In genomic region chr3:109027515-109027987, GRCm38 (mm10) we compare ENCODE assay signal across 8 mouse cellular contexts. TPM values are rescaled to one million over a fixed set of nuclear protein-coding genes. Genes with fewer than 3 reads are reported as not detected.
DNase-seq lines count a peak whose midpoint lies in the region; ATAC-seq lines count a peak whose summit lies in the region.

Fam102b (minus strand) TSS chr3:109027607.

- H3K27ac ChIP-seq in intestine, embryonic 15.5 days, result peak within 1 kb of the TSS; percentile 90
- H3K27ac ChIP-seq in midbrain, embryonic 11.5 days (ENCODE audit: low read depth, low read length), result peak within 1 kb of the TSS; percentile 51; the same call in 1 of the 2 replicates

- intact Hi-C loops in gastrocnemius, postnatal 36 days (cut with DNase I), result loop anchor here (2.0 kb wide), 1 partner anchor 35 kb away; no protein-coding TSS in a partner anchor
- intact Hi-C loops in left cerebral cortex, postnatal 4 days (cut with DNase I), result no loop called here

- no peaks in the 10 kb centered on the region for H3K27me3 ChIP-seq in intestine, embryonic 15.5 days (replicated peaks)
- no peaks in the 10 kb centered on the region for H3K27me3 ChIP-seq in midbrain, embryonic 11.5 days (ENCODE audit: control insufficient read depth, insufficient read depth, low read length)

- no peaks in the 10 kb centered on the region for H3K9me3 ChIP-seq in intestine, embryonic 15.5 days
- no peaks in the 10 kb centered on the region for H3K9me3 ChIP-seq in midbrain, embryonic 11.5 days (ENCODE audit: control insufficient read depth, low read length)

- peak within 1 kb of the TSS; percentile 76 for H3K4me3 ChIP-seq in intestine, embryonic 15.5 days (replicated peaks)
- peak within 1 kb of the TSS; percentile 78 for H3K4me3 ChIP-seq in midbrain, embryonic 11.5 days (ENCODE audit: low read depth, low read length)

- H3K9ac ChIP-seq in intestine, embryonic 15.5 days, result peak within 1 kb of the TSS; percentile 81
- H3K9ac ChIP-seq in midbrain, embryonic 11.5 days (ENCODE audit: low read length), result peak within 1 kb of the TSS; percentile 88

- ATAC-seq in intestine, embryonic 15.5 days, result peak; percentile 89
- ATAC-seq in midbrain, embryonic 11.5 days (ENCODE audit: low FRiP score), result peak; percentile 86

- peak; percentile 96 for DNase-seq in adrenal gland, postnatal 10 days
- DNase-seq in embryo, embryonic 11.5 days (ENCODE audit: low read depth, low spot score), result peak; percentile 79
- peak; percentile 85 to 87 for DNase-seq in gastrocnemius, postnatal 36 days
- peak; percentile 85 for DNase-seq in left cerebral cortex, postnatal 4 days
- peak; percentile 99 for DNase-seq in midbrain, embryonic 11.5 days (ENCODE audit: low spot score, missing footprints)
- peak; percentile 90 for DNase-seq in right cerebral cortex, postnatal 4 days
- DNase-seq in yolk sac, embryonic 10.5 days (ENCODE audit: low spot score), result peak; percentile 87

- under 1% methylated on average over 52 of the region's 54 CpGs for WGBS in intestine, embryonic 15.5 days
- WGBS in midbrain, embryonic 11.5 days, result under 1% methylated on average over 43 of the region's 54 CpGs

- no peaks in the 10 kb centered on the region for H3K36me3 ChIP-seq in intestine, embryonic 15.5 days
- no peaks in the 10 kb centered on the region for H3K36me3 ChIP-seq in midbrain, embryonic 11.5 days (ENCODE audit: control insufficient read depth, insufficient read depth, low read length)

- peak within 1 kb of the TSS; percentile 66 for H3K4me2 ChIP-seq in intestine, embryonic 15.5 days (replicated peaks)
- H3K4me2 ChIP-seq in midbrain, embryonic 11.5 days, result peak within 1 kb of the TSS; percentile 81

- H3K4me1 ChIP-seq in intestine, embryonic 15.5 days (replicated peaks), result peaks cover 28% of the 10 kb centered on the region
- H3K4me1 ChIP-seq in midbrain, embryonic 11.5 days (ENCODE audit: control insufficient read depth, insufficient read depth, low read length), result peaks cover 14% of the 10 kb centered on the region; the same call in 1 of the 2 replicates

RNA-seq across cellular contexts. Expression of gene Fam102b, which starts in this region (rescaled TPM):
- total RNA-seq in adrenal gland, postnatal 10 days (2021), result 10 to 100 TPM; 14.8 to 18.0 TPM
- 1 to 10 TPM; 6.1 to 7.0 TPM for total RNA-seq in gastrocnemius, postnatal 36 days (2021)
- polyA plus RNA-seq in intestine, embryonic 15.5 days (2015; fragmentation: Nextera tagmentation; extraction: Ambion mirVana), result 10.5 and 11.8 TPM in 2 replicates
- 10 to 100 TPM; 83.0 to 84.2 TPM for total RNA-seq in left cerebral cortex, postnatal 4 days (2021)
- 11.7 and 12.5 TPM in 2 replicates for polyA plus RNA-seq in midbrain, embryonic 11.5 days (2014; fragmentation: Nextera tagmentation; extraction: Ambion mirVana)

Comparison
In these comparisons a context has a peak if more than half of its experiments do, and no peak if none do; other contexts are left out.
1. Peak in every context shown above with its lines: DNase-seq, ATAC-seq, H3K4me3 ChIP-seq and H3K27ac ChIP-seq.
2. RNA of gene Fam102b (total RNA-seq): 83.0 to 84.2 TPM in left cerebral cortex, postnatal 4 days; 14.8 to 18.0 TPM in adrenal gland, postnatal 10 days and 6.1 to 7.0 TPM in gastrocnemius, postnatal 36 days; every median in the first group is over 4 times any median in the second.